Mouse (Mus musculus) embryonic facial prominence, embryonic 14.5 days (tissue): ENCODE results near the gene Cda. TPM values are rescaled to one million over a fixed set of nuclear protein-coding genes. Genes with fewer than 3 reads are reported as not detected.

Experiments
- microRNA-seq: library from miRNA; unstranded; fragments of <30 nt; microRNA quantifications from one replicate; pipeline ENCODE4, GENCODE M21; 2016; ENCODE audit warnings: borderline number of aligned reads
- polyA plus RNA-seq: library from polyadenylated mRNA; unstranded; fragments of >200 nt; fragmentation: Nextera tagmentation; extraction: Ambion mirVana; gene quantifications from 2 replicates; pipeline ENCODE4 v1.2.1, GENCODE M21; 2014

The Cda gene
- polyA plus RNA-seq, 1 experiment from 2014 or later, result 6.3 TPM

Small RNAs within 50 kb of the gene (microRNA-seq; reads per million reads assigned to microRNA genes)
- gene Gm27646 (not detected), gene Mir7019 (1.3 reads per million)

Other genes with a start within 250 kb of the Cda start
- 145 and 178 TPM in 2 replicates for gene Hp1bp3, start 151.7 kb downstream of the Cda start, polyA plus RNA-seq
- gene Sh2d5, start 117.6 kb downstream of the Cda start, polyA plus RNA-seq, result 0.35 and 0.85 TPM in 2 replicates
- 0.71 and 1.6 TPM in 2 replicates for gene Kif17, start 117.6 kb downstream of the Cda start, polyA plus RNA-seq
- gene Ddost, start 63.3 kb downstream of the Cda start, polyA plus RNA-seq, result 332 and 343 TPM in 2 replicates
- 30.5 and 32.6 TPM in 2 replicates for gene Pink1, start 41.7 kb downstream of the Cda start, polyA plus RNA-seq
- gene Fam43b, start 28.5 kb upstream of the Cda start, polyA plus RNA-seq, result 0.24 and 0.29 TPM in 2 replicates
- gene Mul1, start 66.7 kb upstream of the Cda start, polyA plus RNA-seq, result 19.5 and 22.0 TPM in 2 replicates
- 2.4 and 2.5 TPM in 2 replicates for gene Camk2n1, start 86.3 kb upstream of the Cda start, polyA plus RNA-seq